Mouse (Mus musculus): Measurements from ENCODE around the gene Mapk7. TPM values are rescaled to one million over a fixed set of nuclear protein-coding genes. Genes with fewer than 3 reads are reported as not detected.
A peak's percentile ranks its signal among the peaks of the same experiment; 100 is the strongest.

The Mapk7 gene
- polyA plus RNA-seq, 1 experiment: not detected

GRCm38 (mm10) chr11:61497490-61497889 lies 3.3 kb upstream of the Mapk7 start:
- 76% methylated on average over 1 of the region's 1 CpGs for WGBS
- no peak for TF ChIP-seq POLR2A (IDR thresholded peaks at IDR 0.05; ENCODE audit: insufficient read depth, low read depth, low read length)
- no peak for TF ChIP-seq CTCF (IDR thresholded peaks at IDR 0.05; ENCODE audit: insufficient read depth, low read depth, low read length)
- no peak overlapping the region for H3K27ac ChIP-seq (ENCODE audit: insufficient read depth, low read depth, low read length)
- H3K4me1 ChIP-seq (ENCODE audit: control insufficient read depth, insufficient read depth, low read length): peaks cover 3% of the 10 kb centered on the region; the same call in 1 of the 2 replicates
- no peak overlapping the region for H3K4me3 ChIP-seq (ENCODE audit: insufficient read depth, low read depth, low read length)

- peaks cover 10% of the 10 kb centered on the region for H3K4me1 ChIP-seq (ENCODE audit: control insufficient read depth, insufficient read depth, low read length)
- TF ChIP-seq POLR2A (IDR thresholded peaks at IDR 0.05; ENCODE audit: insufficient read depth, low read depth, low read length) (no peak), CTCF (IDR thresholded peaks at IDR 0.05; ENCODE audit: insufficient read depth, low read depth, low read length) (no peak)
- no peak overlapping the region for H3K4me3 ChIP-seq (ENCODE audit: insufficient read depth, low read depth, low read length)
- no peak overlapping the region for H3K27ac ChIP-seq (ENCODE audit: insufficient read depth, low read depth, low read length)
- 61% methylated on average over 2 of the region's 2 CpGs for WGBS
Measured at GRCm38 (mm10) chr11:61495528-61495927, 1.3 kb upstream of the Mapk7 start.

GRCm38 (mm10) chr11:61493525-61494128 lies 579 bp downstream of the Mapk7 start:
- peak overlapping the region; percentile 80 for H3K4me3 ChIP-seq (ENCODE audit: insufficient read depth, low read depth, low read length)
- TF ChIP-seq CTCF (IDR thresholded peaks at IDR 0.05; ENCODE audit: insufficient read depth, low read depth, low read length) (no peak), POLR2A (IDR thresholded peaks at IDR 0.05; ENCODE audit: insufficient read depth, low read depth, low read length) (no peak)
- under 1% methylated on average over 50 of the region's 50 CpGs for WGBS
- peaks cover 8% of the 10 kb centered on the region for H3K4me1 ChIP-seq (ENCODE audit: control insufficient read depth, insufficient read depth, low read length)
- no peak overlapping the region for H3K27ac ChIP-seq (ENCODE audit: insufficient read depth, low read depth, low read length)

- 67% methylated on average over 12 of the region's 12 CpGs for WGBS
- Histone ChIP-seq H3K4me1 (ENCODE audit: control insufficient read depth, insufficient read depth, low read length) (peaks cover 7% of the 10 kb centered on the region), H3K4me3 (ENCODE audit: insufficient read depth, low read depth, low read length) (no peak overlapping the region), H3K27ac (ENCODE audit: insufficient read depth, low read depth, low read length) (no peak overlapping the region)
- no peak for TF ChIP-seq POLR2A (IDR thresholded peaks at IDR 0.05; ENCODE audit: insufficient read depth, low read depth, low read length)
- TF ChIP-seq CTCF (IDR thresholded peaks at IDR 0.05; ENCODE audit: insufficient read depth, low read depth, low read length): no peak
Measured at GRCm38 (mm10) chr11:61492749-61493401, 1.3 kb downstream of the Mapk7 start.

GRCm38 (mm10) chr11:61490944-61491520 lies 3.2 kb downstream of the Mapk7 start:
- TF ChIP-seq POLR2A (IDR thresholded peaks at IDR 0.05; ENCODE audit: insufficient read depth, low read depth, low read length) (no peak), CTCF (IDR thresholded peaks at IDR 0.05; ENCODE audit: insufficient read depth, low read depth, low read length) (no peak)
- Histone ChIP-seq H3K27ac (ENCODE audit: insufficient read depth, low read depth, low read length) (no peak overlapping the region), H3K4me1 (ENCODE audit: control insufficient read depth, insufficient read depth, low read length) (peaks cover 12% of the 10 kb centered on the region), H3K4me3 (ENCODE audit: insufficient read depth, low read depth, low read length) (no peak overlapping the region)
- 82% methylated on average over 22 of the region's 22 CpGs for WGBS

GRCm38 (mm10) chr11:61489874-61490273 lies 4.3 kb downstream of the Mapk7 start:
- no peak for TF ChIP-seq CTCF (IDR thresholded peaks at IDR 0.05; ENCODE audit: insufficient read depth, low read depth, low read length)
- TF ChIP-seq POLR2A (IDR thresholded peaks at IDR 0.05; ENCODE audit: insufficient read depth, low read depth, low read length): no peak
- H3K27ac ChIP-seq (ENCODE audit: insufficient read depth, low read depth, low read length): no peak overlapping the region
- H3K4me3 ChIP-seq (ENCODE audit: insufficient read depth, low read depth, low read length): no peak overlapping the region
- 94% methylated on average over 8 of the region's 8 CpGs for WGBS
- peaks cover 15% of the 10 kb centered on the region for H3K4me1 ChIP-seq (ENCODE audit: control insufficient read depth, insufficient read depth, low read length)

GRCm38 (mm10) chr11:61489085-61489484 lies 5.1 kb downstream of the Mapk7 start:
- peaks cover 22% of the 10 kb centered on the region for H3K4me1 ChIP-seq (ENCODE audit: control insufficient read depth, insufficient read depth, low read length)
- H3K4me3 ChIP-seq (ENCODE audit: insufficient read depth, low read depth, low read length): no peak overlapping the region
- no peak for TF ChIP-seq POLR2A (IDR thresholded peaks at IDR 0.05; ENCODE audit: insufficient read depth, low read depth, low read length)
- no peak for TF ChIP-seq CTCF (IDR thresholded peaks at IDR 0.05; ENCODE audit: insufficient read depth, low read depth, low read length)
- H3K27ac ChIP-seq (ENCODE audit: insufficient read depth, low read depth, low read length): no peak overlapping the region
- 85% methylated on average over 2 of the region's 2 CpGs for WGBS

- WGBS: 87% methylated on average over 7 of the region's 7 CpGs
- no peak for TF ChIP-seq CTCF (IDR thresholded peaks at IDR 0.05; ENCODE audit: insufficient read depth, low read depth, low read length)
- TF ChIP-seq POLR2A (IDR thresholded peaks at IDR 0.05; ENCODE audit: insufficient read depth, low read depth, low read length): no peak
- no peak overlapping the region for H3K4me3 ChIP-seq (ENCODE audit: insufficient read depth, low read depth, low read length)
- peaks cover 22% of the 10 kb centered on the region for H3K4me1 ChIP-seq (ENCODE audit: control insufficient read depth, insufficient read depth, low read length)
- no peak overlapping the region for H3K27ac ChIP-seq (ENCODE audit: insufficient read depth, low read depth, low read length)
Measured at GRCm38 (mm10) chr11:61487936-61488335, 6.3 kb downstream of the Mapk7 start.

GRCm38 (mm10) chr11:61487401-61487800 lies 6.8 kb downstream of the Mapk7 start:
- no peak overlapping the region for H3K27ac ChIP-seq (ENCODE audit: insufficient read depth, low read depth, low read length)
- WGBS: 40% methylated on average over 2 of the region's 2 CpGs
- no peak for TF ChIP-seq CTCF (IDR thresholded peaks at IDR 0.05; ENCODE audit: insufficient read depth, low read depth, low read length)
- TF ChIP-seq POLR2A (IDR thresholded peaks at IDR 0.05; ENCODE audit: insufficient read depth, low read depth, low read length): no peak
- H3K4me3 ChIP-seq (ENCODE audit: insufficient read depth, low read depth, low read length): no peak overlapping the region
- H3K4me1 ChIP-seq (ENCODE audit: control insufficient read depth, insufficient read depth, low read length): peaks cover 22% of the 10 kb centered on the region
